In genomic region chr4:117834845-117835530, GRCm38 (mm10) we compare ENCODE assay signal across 8 mouse cellular contexts. TPM values are rescaled to one million over a fixed set of nuclear protein-coding genes. Genes with fewer than 3 reads are reported as not detected.
A peak's percentile ranks its signal among the peaks of the same experiment; 100 is the strongest.
DNase-seq lines count a peak whose midpoint lies in the region; ATAC-seq and TF ChIP-seq lines count a peak whose summit lies in the region.

No protein-coding gene starts in this region.

- H3K4me2 ChIP-seq in embryonic facial prominence, embryonic 13.5 days: peak overlapping the region; percentile 83
- peak overlapping the region; percentile 93 for H3K4me2 ChIP-seq in liver, embryonic 12.5 days
- H3K4me2 ChIP-seq in stomach, embryonic 16.5 days (ENCODE audit: low read depth, low read length): peak overlapping the region; percentile 83

- peak; percentile 43 for DNase-seq in CD4-positive, CD25-positive, alpha-beta regulatory T cell, adult 2 months (ENCODE audit: low read depth, low spot score)
- peak; percentile 74 for DNase-seq in adrenal gland, postnatal 25 days
- peak; percentile 77 to 81 for DNase-seq in heart, adult 2 months
- peak; percentile 91 for DNase-seq in kidney, adult 2 months
- peak; percentile 40 for DNase-seq in naive thymus-derived CD4-positive, alpha-beta T cell, adult 2 months (ENCODE audit: low read depth)

- H3K79me2 ChIP-seq in heart, adult 2 months (replicated peaks; ENCODE audit: control insufficient read depth, insufficient read depth, low read length): no peaks in the 10 kb centered on the region

- TF ChIP-seq CTCF in heart, adult 2 months (IDR thresholded peaks at IDR 0.05): no peak
- no peak for TF ChIP-seq CTCF in kidney, adult 2 months (conservative IDR thresholded peaks at IDR 0.05; ENCODE audit: insufficient read depth, insufficient read length, low read depth, low read length)

- ATAC-seq in embryonic facial prominence, embryonic 13.5 days (ENCODE audit: insufficient number of reproducible peaks, insufficient read depth, low FRiP score, low TSS enrichment, low read depth): peak; percentile 46; the same call in 1 of the 2 replicates
- ATAC-seq in liver, embryonic 12.5 days: peak; percentile 44
- ATAC-seq in stomach, embryonic 16.5 days (ENCODE audit: insufficient read depth, low FRiP score): peak; percentile 58

- 1% methylated on average over 32 of the region's 36 CpGs for WGBS in embryonic facial prominence, embryonic 13.5 days
- WGBS in heart, adult 2 months: 6% methylated on average over 36 of the region's 36 CpGs
- 8% methylated on average over 35 of the region's 36 CpGs for WGBS in kidney, adult 2 months
- 2% methylated on average over 36 of the region's 36 CpGs for WGBS in liver, embryonic 12.5 days (ENCODE audit: insufficient replicate concordance)
- WGBS in stomach, embryonic 16.5 days: 2% methylated on average over 36 of the region's 36 CpGs

- no peaks in the 10 kb centered on the region for H3K9me3 ChIP-seq in embryonic facial prominence, embryonic 13.5 days
- no peaks in the 10 kb centered on the region for H3K9me3 ChIP-seq in liver, embryonic 12.5 days (replicated peaks)
- H3K9me3 ChIP-seq in stomach, embryonic 16.5 days (replicated peaks; ENCODE audit: control insufficient read depth, low read length): no peaks in the 10 kb centered on the region

- no peaks in the 10 kb centered on the region for H3K36me3 ChIP-seq in embryonic facial prominence, embryonic 13.5 days
- H3K36me3 ChIP-seq in heart, adult 2 months (ENCODE audit: control insufficient read depth, insufficient read depth, low read length): no peaks in the 10 kb centered on the region
- no peaks in the 10 kb centered on the region for H3K36me3 ChIP-seq in kidney, adult 2 months (ENCODE audit: control insufficient read depth, insufficient read depth, low read length)
- peaks cover 33% of the 10 kb centered on the region for H3K36me3 ChIP-seq in liver, embryonic 12.5 days
- H3K36me3 ChIP-seq in stomach, embryonic 16.5 days (ENCODE audit: control insufficient read depth, insufficient read depth, low read length): no peaks in the 10 kb centered on the region

- H3K4me3 ChIP-seq in embryonic facial prominence, embryonic 13.5 days: peak overlapping the region; percentile 87
- peak overlapping the region; percentile 62 for H3K4me3 ChIP-seq in heart, adult 2 months
- peak overlapping the region; percentile 93 for H3K4me3 ChIP-seq in kidney, adult 2 months (ENCODE audit: insufficient read depth, low read depth, low read length)
- H3K4me3 ChIP-seq in liver, embryonic 12.5 days: peak overlapping the region; percentile 93
- H3K4me3 ChIP-seq in stomach, embryonic 16.5 days (replicated peaks; ENCODE audit: low read length): peak overlapping the region; percentile 77

- H3K4me1 ChIP-seq in embryonic facial prominence, embryonic 13.5 days: peaks cover 24% of the 10 kb centered on the region
- peaks cover 11% of the 10 kb centered on the region for H3K4me1 ChIP-seq in heart, adult 2 months (ENCODE audit: control insufficient read depth, insufficient read depth, low read length)
- H3K4me1 ChIP-seq in kidney, adult 2 months (ENCODE audit: control insufficient read depth, insufficient read depth, low read length): peaks cover 8% of the 10 kb centered on the region; the same call in 1 of the 2 replicates
- H3K4me1 ChIP-seq in liver, embryonic 12.5 days: peaks cover 84% of the 10 kb centered on the region
- H3K4me1 ChIP-seq in stomach, embryonic 16.5 days (ENCODE audit: control insufficient read depth, insufficient read depth, low read length): peaks cover 43% of the 10 kb centered on the region

- peak; percentile 41; the same call in 1 of the 2 replicates for TF ChIP-seq POLR2A in heart, adult 2 months (IDR thresholded peaks at IDR 0.05; ENCODE audit: insufficient read depth, low read depth, low read length)
- TF ChIP-seq POLR2A in kidney, adult 2 months (IDR thresholded peaks at IDR 0.05; ENCODE audit: low read depth, low read length): no peak

- intact Hi-C loops in heart, adult 2 months (cut with DNase I): loop anchor here (2.0 to 5.0 kb wide), 2 partner anchors 24 to 92 kb away; partner anchors contain the start of gene Artn

- H3K9ac ChIP-seq in embryonic facial prominence, embryonic 13.5 days: peak overlapping the region; percentile 85
- peak overlapping the region; percentile 78 for H3K9ac ChIP-seq in heart, adult 2 months (ENCODE audit: low read depth, low read length)
- peak overlapping the region; percentile 97 for H3K9ac ChIP-seq in liver, embryonic 12.5 days
- peak overlapping the region; percentile 85 for H3K9ac ChIP-seq in stomach, embryonic 16.5 days (ENCODE audit: low read length)

- H3K27ac ChIP-seq in embryonic facial prominence, embryonic 13.5 days: peak overlapping the region; percentile 92
- peak overlapping the region; percentile 39 for H3K27ac ChIP-seq in heart, adult 2 months
- H3K27ac ChIP-seq in kidney, adult 2 months (ENCODE audit: insufficient read depth, low read depth, low read length): peak overlapping the region; percentile 3
- peak overlapping the region; percentile 98 for H3K27ac ChIP-seq in liver, embryonic 12.5 days
- peak overlapping the region; percentile 88 for H3K27ac ChIP-seq in stomach, embryonic 16.5 days (ENCODE audit: low read length)

- 0 out of 2 replicates have a peak, but pooled peaks have one; percentile 10 for TF ChIP-seq EP300 in heart, adult 2 months (IDR thresholded peaks at IDR 0.05; ENCODE audit: insufficient read depth, low read depth, low read length)

- H3K27me3 ChIP-seq in embryonic facial prominence, embryonic 13.5 days: peaks cover 3% of the 10 kb centered on the region; the same call in 1 of the 2 replicates
- no peaks in the 10 kb centered on the region for H3K27me3 ChIP-seq in heart, adult 2 months (ENCODE audit: control insufficient read depth, insufficient read depth, low read length)
- no peaks in the 10 kb centered on the region for H3K27me3 ChIP-seq in kidney, adult 2 months (replicated peaks; ENCODE audit: control insufficient read depth, insufficient read depth, low read length)
- no peaks in the 10 kb centered on the region for H3K27me3 ChIP-seq in liver, embryonic 12.5 days (replicated peaks)
- H3K27me3 ChIP-seq in stomach, embryonic 16.5 days (ENCODE audit: control insufficient read depth, insufficient read depth, low read length): no peaks in the 10 kb centered on the region

RNA-seq across cellular contexts. Expression of gene Slc6a9, which starts 0.7 kb away (rescaled TPM):
- total RNA-seq in adrenal gland, postnatal 25 days (2021): 17.2 and 18.3 TPM in 2 replicates
- polyA plus RNA-seq in embryonic facial prominence, embryonic 13.5 days (2015; fragmentation: Nextera tagmentation; extraction: Ambion mirVana): 12.7 and 12.9 TPM in 2 replicates
- 1 to 10 TPM; 2.5 to 3.4 TPM for total RNA-seq in heart, adult 2 months (2021)
- 6.9 and 9.2 TPM in 2 replicates for polyA plus RNA-seq in heart, adult 2 months (2012; rRNA removed)
- 19.2 and 25.7 TPM in 2 replicates for polyA plus RNA-seq in kidney, adult 2 months (2012; rRNA removed)
- 52.8 and 57.8 TPM in 2 replicates for polyA plus RNA-seq in liver, embryonic 12.5 days (2016; fragmentation: Nextera tagmentation; extraction: Ambion mirVana)
- 15.4 and 16.9 TPM in 2 replicates for polyA plus RNA-seq in stomach, embryonic 16.5 days (2015; fragmentation: Nextera tagmentation; extraction: Ambion mirVana)

RNA-seq across cellular contexts. Expression of gene Ccdc24, which starts 37.4 kb away (rescaled TPM):
- 0.79 TPM in 1 of 2 replicates, not detected in the other for total RNA-seq in adrenal gland, postnatal 25 days (2021)
- polyA plus RNA-seq in embryonic facial prominence, embryonic 13.5 days (2015; fragmentation: Nextera tagmentation; extraction: Ambion mirVana): 1.9 and 2.3 TPM in 2 replicates
- total RNA-seq in heart, adult 2 months (2021): under 1 TPM; 0.09 to 0.18 TPM
- 1.1 and 2.0 TPM in 2 replicates for polyA plus RNA-seq in heart, adult 2 months (2012; rRNA removed)
- polyA plus RNA-seq in kidney, adult 2 months (2012; rRNA removed): 2.9 and 3.3 TPM in 2 replicates
- polyA plus RNA-seq in liver, embryonic 12.5 days (2016; fragmentation: Nextera tagmentation; extraction: Ambion mirVana): 1.7 and 2.0 TPM in 2 replicates
- polyA plus RNA-seq in stomach, embryonic 16.5 days (2015; fragmentation: Nextera tagmentation; extraction: Ambion mirVana): 0.62 and 1.6 TPM in 2 replicates

RNA-seq across cellular contexts. Expression of gene B4galt2, which starts 48.3 kb away (rescaled TPM):
- total RNA-seq in adrenal gland, postnatal 25 days (2021): 12.6 and 18.6 TPM in 2 replicates
- 33.8 and 38.7 TPM in 2 replicates for polyA plus RNA-seq in embryonic facial prominence, embryonic 13.5 days (2015; fragmentation: Nextera tagmentation; extraction: Ambion mirVana)
- total RNA-seq in heart, adult 2 months (2021): 1 to 10 TPM; 4.0 to 4.3 TPM
- 8.6 and 9.3 TPM in 2 replicates for polyA plus RNA-seq in heart, adult 2 months (2012; rRNA removed)
- polyA plus RNA-seq in kidney, adult 2 months (2012; rRNA removed): 4.9 and 9.8 TPM in 2 replicates
- 5.2 and 5.7 TPM in 2 replicates for polyA plus RNA-seq in liver, embryonic 12.5 days (2016; fragmentation: Nextera tagmentation; extraction: Ambion mirVana)
- polyA plus RNA-seq in stomach, embryonic 16.5 days (2015; fragmentation: Nextera tagmentation; extraction: Ambion mirVana): 11.4 and 14.6 TPM in 2 replicates

RNA-seq across cellular contexts. Expression of gene Atp6v0b, which starts 52.1 kb away (rescaled TPM):
- 231 and 241 TPM in 2 replicates for total RNA-seq in adrenal gland, postnatal 25 days (2021)
- polyA plus RNA-seq in embryonic facial prominence, embryonic 13.5 days (2015; fragmentation: Nextera tagmentation; extraction: Ambion mirVana): 183 and 186 TPM in 2 replicates
- total RNA-seq in heart, adult 2 months (2021): 100 to 1,000 TPM; 109 to 124 TPM
- 279 and 324 TPM in 2 replicates for polyA plus RNA-seq in heart, adult 2 months (2012; rRNA removed)
- polyA plus RNA-seq in kidney, adult 2 months (2012; rRNA removed): 768 and 777 TPM in 2 replicates
- 180 and 198 TPM in 2 replicates for polyA plus RNA-seq in liver, embryonic 12.5 days (2016; fragmentation: Nextera tagmentation; extraction: Ambion mirVana)
- 224 and 241 TPM in 2 replicates for polyA plus RNA-seq in stomach, embryonic 16.5 days (2015; fragmentation: Nextera tagmentation; extraction: Ambion mirVana)

RNA-seq across cellular contexts. Expression of gene Dph2, which starts 56.8 kb away (rescaled TPM):
- total RNA-seq in adrenal gland, postnatal 25 days (2021): 10.6 and 14.2 TPM in 2 replicates
- 19.2 and 20.2 TPM in 2 replicates for polyA plus RNA-seq in embryonic facial prominence, embryonic 13.5 days (2015; fragmentation: Nextera tagmentation; extraction: Ambion mirVana)
- total RNA-seq in heart, adult 2 months (2021): 1 to 10 TPM; 3.0 to 3.9 TPM
- polyA plus RNA-seq in heart, adult 2 months (2012; rRNA removed): 7.3 and 8.4 TPM in 2 replicates
- polyA plus RNA-seq in kidney, adult 2 months (2012; rRNA removed): 9.4 and 10.1 TPM in 2 replicates
- polyA plus RNA-seq in liver, embryonic 12.5 days (2016; fragmentation: Nextera tagmentation; extraction: Ambion mirVana): 15.5 and 15.8 TPM in 2 replicates
- 16.5 and 19.4 TPM in 2 replicates for polyA plus RNA-seq in stomach, embryonic 16.5 days (2015; fragmentation: Nextera tagmentation; extraction: Ambion mirVana)

Comparison
In these comparisons a context has a peak if more than half of its experiments do, and no peak if none do; other contexts are left out.
1. Peak in every context shown above with its lines: DNase-seq, ATAC-seq, H3K4me3 ChIP-seq and H3K27ac ChIP-seq.
2. DNase-seq: peak in every context shown above with its lines; median percentile 91 in kidney, adult 2 months; 79 in heart, adult 2 months; 74 in adrenal gland, postnatal 25 days; 43 in CD4-positive, CD25-positive, alpha-beta regulatory T cell, adult 2 months; 40 in naive thymus-derived CD4-positive, alpha-beta T cell, adult 2 months.
3. H3K27ac ChIP-seq: peak in every context shown above with its lines; median percentile 98 in liver, embryonic 12.5 days; 92 in embryonic facial prominence, embryonic 13.5 days; 88 in stomach, embryonic 16.5 days; 39 in heart, adult 2 months; 3 in kidney, adult 2 months.